Mouse (Mus musculus) mammary gland, adult 2 months (tissue): Measurements from ENCODE around the gene Kcna10. TPM values are rescaled to one million over a fixed set of nuclear protein-coding genes. Genes with fewer than 3 reads are reported as not detected.

ENCODE experiments used
- polyA plus RNA-seq: library from polyadenylated mRNA; depleted of rRNA; stranded (reverse); fragments of >200 nt; gene quantifications from 2 replicates; pipeline ENCODE4 v1.2.3, GENCODE M21; 2012; ENCODE audit warnings: low replicate concordance; rRNA removed

Kcna10 gene
- polyA plus RNA-seq: not detected in 2 replicates

GRCm38 (mm10) chr3:107182756-107183155, at the start of gene Kcna10:
Kcna10 (plus strand) TSS chr3:107183056.

GRCm38 (mm10) chr3:107221608-107222007, 38.8 kb downstream of the Kcna10 start, which contains the start of gene Cym:
Cym (minus strand) TSS chr3:107221732.

GRCm38 (mm10) chr3:107230527-107230926, 47.7 kb downstream of the Kcna10 start, which contains the start of gene A630076J17Rik:
A630076J17Rik (plus strand) TSS chr3:107230614.

GRCm38 (mm10) chr3:107239607-107240006, 56.8 kb downstream of the Kcna10 start, which contains the start of gene Prok1:
Prok1 (minus strand) TSS chr3:107239707.

Other genes starting within 250 kb of the Kcna10 start
- gene Kcna3, start 146.9 kb upstream of the Kcna10 start, polyA plus RNA-seq: 8.1 and 19.9 TPM in 2 replicates
- 1.1 and 2.2 TPM in 2 replicates for gene Kcna2, start 81.9 kb upstream of the Kcna10 start, polyA plus RNA-seq
- gene Cym, start 38.7 kb downstream of the Kcna10 start, polyA plus RNA-seq: 0.14 and 0.16 TPM in 2 replicates
- gene A630076J17Rik, start 47.6 kb downstream of the Kcna10 start, polyA plus RNA-seq: 0.13 TPM in 1 of 2 replicates, not detected in the other
- 0.10 TPM in 1 of 2 replicates, not detected in the other for gene Prok1, start 56.7 kb downstream of the Kcna10 start, polyA plus RNA-seq
- 59.3 and 117 TPM in 2 replicates for gene Lamtor5, start 95.8 kb downstream of the Kcna10 start, polyA plus RNA-seq
- 0.27 and 0.83 TPM in 2 replicates for gene Slc16a4, start 108.2 kb downstream of the Kcna10 start, polyA plus RNA-seq
- gene Rbm15, start 150.6 kb downstream of the Kcna10 start, polyA plus RNA-seq: 6.8 and 8.2 TPM in 2 replicates